Mouse (Mus musculus) heart, adult 2 months (tissue): Measurements from ENCODE around the gene Gm10320.

Experiments used
- CTCF ChIP-seq: fragments of 200-600 bp; IDR thresholded peaks from 2 replicates; pipeline ENCODE4 v1.8.1; 2022; ENCODE audit warnings: antibody characterized with exemption, mild to moderate bottlenecking, moderate library complexity
- EP300 ChIP-seq: fragments of 200-500 bp; IDR thresholded peaks from 2 replicates; pipeline ENCODE4 v1.6.1; 2011; ENCODE audit warnings: low read depth, low read length, control low read depth; ENCODE audit not compliant: insufficient read depth
- POLR2A ChIP-seq: fragments of 200-500 bp; IDR thresholded peaks from 2 replicates; pipeline ENCODE4 v1.6.1; 2011; ENCODE audit warnings: mild to moderate bottlenecking, low read depth, low read length, control low read depth; ENCODE audit not compliant: insufficient read depth

DNA sequence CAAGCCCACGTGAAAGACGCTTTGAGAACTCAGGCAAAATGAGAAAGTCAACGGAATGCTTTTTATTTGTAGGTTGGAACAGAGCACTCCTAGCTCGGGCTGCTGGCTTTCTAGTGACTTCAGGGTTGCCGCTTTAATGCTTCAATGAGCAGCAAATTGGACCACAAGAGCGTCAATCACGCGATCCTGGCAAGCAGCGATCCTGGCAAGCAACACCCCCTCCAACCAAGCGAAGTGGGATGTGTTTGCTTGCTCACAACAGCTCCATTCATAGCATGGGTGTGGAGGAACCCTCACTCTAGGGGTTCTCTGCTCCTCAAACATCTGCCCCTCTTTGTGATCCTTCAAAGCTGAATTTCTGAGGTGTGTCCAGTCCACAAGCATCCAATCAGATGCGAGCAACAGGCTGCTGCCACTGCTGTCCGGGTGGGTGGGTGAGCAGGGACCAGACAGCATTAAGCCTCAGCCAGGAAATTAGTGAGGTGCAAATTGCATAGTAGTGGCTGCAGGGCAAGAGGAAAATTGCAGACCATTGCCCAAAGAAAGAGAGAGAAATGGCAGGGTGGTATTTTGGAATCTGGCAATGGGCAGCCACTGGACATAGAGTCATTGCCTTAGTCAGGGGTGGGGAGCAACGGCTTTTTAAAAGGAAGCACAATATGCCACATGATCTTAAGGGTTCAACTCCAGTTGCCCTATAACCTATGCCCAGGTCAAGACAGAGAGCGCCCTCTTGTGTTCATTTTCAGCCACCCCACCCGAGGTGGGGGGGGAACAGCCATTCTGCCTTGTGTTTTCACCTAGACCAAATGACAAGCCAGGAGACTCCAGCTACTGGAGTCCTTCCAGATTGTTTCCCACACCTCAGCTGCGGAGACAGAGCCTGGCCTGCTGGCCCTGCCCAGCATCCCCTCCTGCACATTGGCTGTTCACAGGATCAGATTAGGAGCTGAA is 5.4 kb upstream of the Gm10320 start:
- TF ChIP-seq EP300 (no peak), CTCF (peak; percentile 54), POLR2A (no peak)
